Mouse (Mus musculus) heart, adult 18-20 months (tissue): ENCODE results near the gene Acot2. TPM values are rescaled to one million over a fixed set of nuclear protein-coding genes. Genes with fewer than 3 reads are reported as not detected.
"Not testable (repeated sequence)": the region's sequence is repeated elsewhere in the genome, so short reads cannot be mapped to it uniquely, and the experiment has no call there.

Experiments used
- DNase-seq, 2 experiments: peaks; one replicate each; pipeline ENCODE4 v3.0.0; 2021 to 2022; ENCODE audit warnings: mixed read lengths in 1 of 2
- long read RNA-seq, 2 experiments: library from polyadenylated mRNA; stranded (forward); transcript quantifications; one replicate each; pipeline ENCODE4 v2.0.0; 2021
- total RNA-seq, 2 experiments: library from RNA; stranded (reverse); gene quantifications; 2 replicates each; pipeline ENCODE4 v1.2.3; 2021

Acot2 gene
- total RNA-seq = 100 to 1,000 TPM; 120 to 125 TPM
- long read RNA-seq, experiment 1, transcript Acot2-201 (3 exons, 2,196 nt) = major isoform, 73 of 76 reads
- long read RNA-seq, experiment 1, partial matches to known transcripts = 0 of 76 reads
- long read RNA-seq, experiment 1, other reads (novel, unspliced or antisense) = 3 of 76 reads
- long read RNA-seq, experiment 2, transcript Acot2-201 (3 exons, 2,196 nt) = major isoform, 43 of 45 reads
- long read RNA-seq, experiment 2, partial matches to known transcripts = 0 of 45 reads
- long read RNA-seq, experiment 2, other reads (novel, unspliced or antisense) = 2 of 45 reads

GRCm38 (mm10) chr12:83987583-83988441, at the start of gene Acot2:
TSS of gene Acot2 (plus strand) at chr12:83987861.
- DNase-seq = peak; percentile 87 to 88

GRCm38 (mm10) chr12:83938592-83938991, 49.1 kb upstream of the Acot2 start:
- DNase-seq = not testable (repeated sequence)

GRCm38 (mm10) chr12:83939332-83939731, 48.3 kb upstream of the Acot2 start:
- no peak for DNase-seq

GRCm38 (mm10) chr12:83940031-83940430, 47.6 kb upstream of the Acot2 start:
- DNase-seq = peak in 1 of 2 experiments; percentile 47

GRCm38 (mm10) chr12:83941938-83942337, 45.7 kb upstream of the Acot2 start:
- no peak for DNase-seq

- peak in 1 of 2 experiments; percentile 65 for DNase-seq
These were observed 40.3 kb upstream of the Acot2 start for GRCm38 (mm10) chr12:83947260-83947811.

- DNase-seq = no peak
These were observed 38.6 kb upstream of the Acot2 start for GRCm38 (mm10) chr12:83949043-83949442.

- DNase-seq = no peak
These were observed 37.7 kb upstream of the Acot2 start for GRCm38 (mm10) chr12:83949776-83950492.

- peak; percentile 91 to 93 for DNase-seq
These were observed 37.2 kb upstream of the Acot2 start, which contains the start of gene Riox1 for GRCm38 (mm10) chr12:83950493-83950839. TSS of gene Riox1 (plus strand) at chr12:83950608.

- peak; percentile 21 to 34 for DNase-seq
These were observed 36.6 kb upstream of the Acot2 start for GRCm38 (mm10) chr12:83950840-83951701.

GRCm38 (mm10) chr12:83951711-83952575, 35.7 kb upstream of the Acot2 start:
- DNase-seq = no peak

GRCm38 (mm10) chr12:83958278-83958677, 29.4 kb upstream of the Acot2 start:
- no peak for DNase-seq

GRCm38 (mm10) chr12:83965235-83965634, 22.4 kb upstream of the Acot2 start:
- DNase-seq = no peak

GRCm38 (mm10) chr12:83972117-83972516, 15.5 kb upstream of the Acot2 start:
- DNase-seq = peak; percentile 48 to 75

GRCm38 (mm10) chr12:83978862-83979261, 8.8 kb upstream of the Acot2 start:
- no peak for DNase-seq

GRCm38 (mm10) chr12:83981615-83982014, 6.0 kb upstream of the Acot2 start:
- no peak for DNase-seq

GRCm38 (mm10) chr12:83984752-83985151, 2.9 kb upstream of the Acot2 start, which contains the start of gene Heatr4:
TSS of gene Heatr4 (minus strand) at chr12:83984852.
- no peak for DNase-seq

GRCm38 (mm10) chr12:83987242-83987582, 449 bp upstream of the Acot2 start:
- DNase-seq = no peak

GRCm38 (mm10) chr12:83988483-83988882, 822 bp downstream of the Acot2 start:
- DNase-seq = no peak

- DNase-seq = no peak
These were observed 1.7 kb downstream of the Acot2 start for GRCm38 (mm10) chr12:83989378-83989777.
